Mouse (Mus musculus) gastrocnemius, postnatal 4 days (tissue): ENCODE data around the gene Nfkbil1. TPM values are rescaled to one million over a fixed set of nuclear protein-coding genes. Genes with fewer than 3 reads are reported as not detected.
"Not testable (repeated sequence)": the region's sequence is repeated elsewhere in the genome, so short reads cannot be mapped to it uniquely, and the experiment has no call there.

ENCODE experiments used
- DNase-seq, 2 experiments: peaks; one replicate each; pipeline ENCODE4 v3.0.0; 2021 to 2022; ENCODE audit warnings: low spot score in 2 of 2, mixed read lengths in 2 of 2
- total RNA-seq, 2 experiments: library from RNA; stranded (reverse); gene quantifications; 2 replicates each; pipeline ENCODE4 v1.2.3; 2021

The Nfkbil1 gene
- total RNA-seq, 2 experiments from 2014 or later = 13.9 to 15.8 TPM

- DNase-seq = no peak
Observed at GRCm38 (mm10) chr17:35237504-35237903, 1.9 kb upstream of the Nfkbil1 start.

GRCm38 (mm10) chr17:35236996-35237395, 1.4 kb upstream of the Nfkbil1 start:
- no peak for DNase-seq

GRCm38 (mm10) chr17:35236390-35236746, 776 bp upstream of the Nfkbil1 start:
- DNase-seq = peak; percentile 95

GRCm38 (mm10) chr17:35234903-35235302, 689 bp downstream of the Nfkbil1 start:
- DNase-seq = peak in 1 of 2 experiments; percentile 46

- DNase-seq = not testable (repeated sequence)
Observed at GRCm38 (mm10) chr17:35234090-35234489, 1.5 kb downstream of the Nfkbil1 start.

- no peak for DNase-seq
Observed at GRCm38 (mm10) chr17:35233114-35233980, 2.2 kb downstream of the Nfkbil1 start, which contains the start of gene Atp6v1g2. TSS of gene Atp6v1g2 (plus strand) at chr17:35233660.

- no peak for DNase-seq
Observed at GRCm38 (mm10) chr17:35232659-35233058, 2.9 kb downstream of the Nfkbil1 start.

GRCm38 (mm10) chr17:35232043-35232442, 3.5 kb downstream of the Nfkbil1 start:
- DNase-seq = peak; percentile 73 to 83

GRCm38 (mm10) chr17:35231022-35231421, 4.6 kb downstream of the Nfkbil1 start:
- DNase-seq = no peak

- DNase-seq = no peak
Observed at GRCm38 (mm10) chr17:35226561-35227046, 9.0 kb downstream of the Nfkbil1 start.

- DNase-seq = no peak
Observed at GRCm38 (mm10) chr17:35225456-35225855, 10.1 kb downstream of the Nfkbil1 start.

GRCm38 (mm10) chr17:35224641-35225040, 11.0 kb downstream of the Nfkbil1 start:
- DNase-seq = no peak

- no peak for DNase-seq
Observed at GRCm38 (mm10) chr17:35222299-35222698, 13.3 kb downstream of the Nfkbil1 start.

GRCm38 (mm10) chr17:35220156-35220952, 15.2 kb downstream of the Nfkbil1 start, which contains the start of gene Gm16181:
TSS of gene Gm16181 (plus strand) at chr17:35220834.
- DNase-seq = peak in 1 of 2 experiments; percentile 60

GRCm38 (mm10) chr17:35219601-35220041, 16.0 kb downstream of the Nfkbil1 start:
- DNase-seq = no peak

- DNase-seq = no peak
Observed at GRCm38 (mm10) chr17:35218516-35219193, 16.9 kb downstream of the Nfkbil1 start.

- no peak for DNase-seq
Observed at GRCm38 (mm10) chr17:35213071-35213470, 22.5 kb downstream of the Nfkbil1 start.

GRCm38 (mm10) chr17:35210593-35210992, 25.0 kb downstream of the Nfkbil1 start:
- DNase-seq = no peak

GRCm38 (mm10) chr17:35209785-35210535, 25.6 kb downstream of the Nfkbil1 start:
- DNase-seq = no peak

GRCm38 (mm10) chr17:35205380-35205769, 30.2 kb downstream of the Nfkbil1 start:
- DNase-seq = no peak
